Mouse (Mus musculus) ES-Bruce4 (cell line): ENCODE results near the gene Exd2.

Experiments used
- CTCF ChIP-seq: IDR thresholded peaks from one replicate; pipeline ENCODE4 v1.8.1; 2011; ENCODE audit warnings: low read depth, low read length
- EP300 ChIP-seq: IDR thresholded peaks from 2 replicates; pipeline ENCODE4 v1.6.1; 2011; ENCODE audit warnings: low read depth, low read length; ENCODE audit not compliant: insufficient read depth
- POLR2A ChIP-seq: IDR thresholded peaks from one replicate; pipeline ENCODE4 v1.8.1; 2011; ENCODE audit warnings: low read length; ENCODE audit not compliant: insufficient read depth

GRCm38 (mm10) chr12:80498356-80498755 is 35.5 kb downstream of the Exd2 start:
- TF ChIP-seq POLR2A (no peak), EP300 (no peak), CTCF (no peak)
